Mouse (Mus musculus) megakaryocyte, embryonic 14.5 days (primary cell): ENCODE results near the gene Tomm40l.

ENCODE experiments used
- FLI1 ChIP-seq: IDR thresholded peaks from 2 replicates; pipeline ENCODE4 v1.6.1; 2012; ENCODE audit warnings: low read length, inconsistent platforms, mixed read lengths
- GATA1 ChIP-seq: IDR thresholded peaks from 3 replicates; pipeline ENCODE4 v1.6.1; 2012; ENCODE audit warnings: mixed read lengths, low read length, inconsistent platforms, borderline replicate concordance

- no peak for TF ChIP-seq GATA1
- no peak for TF ChIP-seq FLI1
These were observed 2.5 kb upstream of the Tomm40l start, which contains the start of gene Apoa2 for GRCm38 (mm10) chr1:171224857-171225256.
